Mouse (Mus musculus) megakaryocyte, embryonic 14.5 days (primary cell): Measurements from ENCODE around the gene Wiz. TPM values are rescaled to one million over a fixed set of nuclear protein-coding genes. Genes with fewer than 3 reads are reported as not detected.

ENCODE experiments used
- H3K27me3 ChIP-seq: replicated peaks from 2 replicates; pipeline ENCODE3; 2012; ENCODE audit warnings: inconsistent platforms
- H3K36me3 ChIP-seq: replicated peaks from 2 replicates; pipeline ENCODE3; 2012; ENCODE audit warnings: low read length, inconsistent platforms, mixed read lengths
- H3K4me1 ChIP-seq: 2 replicates; pipeline ENCODE4 v1.6.1; 2012; ENCODE audit warnings: inconsistent platforms
- H3K4me3 ChIP-seq: replicated peaks from 2 replicates; pipeline ENCODE3; 2012; ENCODE audit warnings: moderate library complexity, mild to moderate bottlenecking, inconsistent platforms
- H3K9me3 ChIP-seq: 2 replicates; pipeline ENCODE4 v1.6.1; 2012; ENCODE audit warnings: inconsistent platforms
- FLI1 ChIP-seq: IDR thresholded peaks from 2 replicates; pipeline ENCODE4 v1.6.1; 2012; ENCODE audit warnings: low read length, inconsistent platforms, mixed read lengths
- GATA1 ChIP-seq: IDR thresholded peaks from 3 replicates; pipeline ENCODE4 v1.6.1; 2012; ENCODE audit warnings: mixed read lengths, low read length, inconsistent platforms, borderline replicate concordance
- polyA plus RNA-seq: library from polyadenylated mRNA; stranded (reverse); fragments of >175 nt; gene quantifications from 2 replicates; pipeline ENCODE4 v1.2.3, GENCODE M21; 2012; ENCODE audit warnings: low replicate concordance; ENCODE audit not compliant: insufficient read depth

Wiz gene
- polyA plus RNA-seq, 1 experiment = 32.7 TPM

DNA sequence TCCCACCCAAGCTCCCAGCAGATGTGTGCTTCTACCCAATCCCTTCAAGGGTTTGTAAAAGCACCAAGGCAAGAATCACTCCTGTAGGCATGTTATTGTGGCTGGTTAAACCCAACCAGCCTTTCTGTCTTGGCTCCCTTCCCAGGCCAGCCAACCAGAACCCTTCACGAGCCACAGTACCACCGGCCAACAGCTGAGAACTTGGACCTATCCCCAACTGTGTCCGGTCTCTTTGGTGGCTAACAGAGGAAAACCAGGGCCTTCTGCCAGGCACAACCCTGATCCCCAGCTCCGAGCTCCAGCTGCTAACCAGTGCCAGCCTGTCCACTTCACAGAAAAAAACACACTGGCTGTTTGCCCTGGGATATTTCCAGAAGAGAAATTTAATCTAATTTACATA, 35.5 kb downstream of the Wiz start:
- TF ChIP-seq GATA1 (no peak), FLI1 (no peak)
- Histone ChIP-seq H3K27me3 (no peaks in the 10 kb centered on the region), H3K9me3 (no peaks in the 10 kb centered on the region), H3K4me3 (no peak overlapping the region), H3K4me1 (peaks cover 24% of the 10 kb centered on the region), H3K36me3 (peaks cover 60% of the 10 kb centered on the region)

- Histone ChIP-seq H3K36me3 (peaks cover 48% of the 10 kb centered on the region), H3K9me3 (no peaks in the 10 kb centered on the region), H3K4me1 (peaks cover 39% of the 10 kb centered on the region), H3K27me3 (no peaks in the 10 kb centered on the region), H3K4me3 (no peak overlapping the region)
- no peak for TF ChIP-seq FLI1
- no peak for TF ChIP-seq GATA1
These were observed 37.5 kb downstream of the Wiz start for GRCm38 (mm10) chr17:32351726-32352125.

- TF ChIP-seq GATA1 (no peak), FLI1 (no peak)
- H3K27me3 ChIP-seq = no peaks in the 10 kb centered on the region
- H3K36me3 ChIP-seq = peaks cover 46% of the 10 kb centered on the region
- H3K4me3 ChIP-seq = peak overlapping the region; percentile 100
- no peaks in the 10 kb centered on the region for H3K9me3 ChIP-seq
- H3K4me1 ChIP-seq = peaks cover 39% of the 10 kb centered on the region
These were observed 38.0 kb downstream of the Wiz start for GRCm38 (mm10) chr17:32351269-32351668.

DNA sequence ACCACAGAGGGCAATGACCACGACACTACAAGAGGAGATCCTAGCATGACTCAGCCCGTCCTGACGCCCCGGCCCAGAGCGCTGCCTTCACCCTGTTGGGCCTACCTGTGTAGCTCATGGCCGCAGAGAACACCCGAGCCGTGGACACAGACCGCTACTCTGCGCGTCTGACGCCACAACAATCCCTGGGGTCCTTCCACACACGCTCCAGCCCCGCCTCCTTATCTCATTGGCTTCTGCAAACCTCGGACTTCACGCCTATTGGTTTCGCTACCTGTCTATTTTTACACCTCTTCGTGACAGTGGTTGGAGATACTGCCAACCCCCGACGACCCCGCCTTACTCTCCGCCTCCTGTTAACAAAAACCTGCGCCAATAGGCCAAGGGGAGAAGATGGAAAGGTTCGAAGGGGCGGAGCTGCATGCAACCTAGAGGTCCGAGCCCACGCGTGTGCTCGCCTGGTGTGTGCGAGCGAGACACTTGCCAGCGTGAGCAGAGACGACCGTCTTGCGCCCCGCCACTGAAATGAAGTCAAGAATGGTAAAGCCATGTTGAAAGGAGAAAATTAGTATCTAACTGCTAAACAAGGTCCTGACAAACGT, 38.8 kb downstream of the Wiz start, which contains the start of gene Akap8l:
Gene Akap8l (minus strand): TSS at position 226 of the 602 bp plus-strand sequence.
- Histone ChIP-seq H3K27me3 (no peaks in the 10 kb centered on the region), H3K9me3 (no peaks in the 10 kb centered on the region), H3K4me3 (peak within 1 kb of the TSS; percentile 100), H3K36me3 (peaks cover 42% of the 10 kb centered on the region), H3K4me1 (peaks cover 39% of the 10 kb centered on the region)
- TF ChIP-seq FLI1 = no peak
- no peak for TF ChIP-seq GATA1

GRCm38 (mm10) chr17:32349851-32350381, 39.3 kb downstream of the Wiz start:
- H3K4me1 ChIP-seq = peaks cover 42% of the 10 kb centered on the region
- no peaks in the 10 kb centered on the region for H3K27me3 ChIP-seq
- TF ChIP-seq FLI1 (no peak), GATA1 (no peak)
- H3K4me3 ChIP-seq = peak overlapping the region; percentile 100
- peaks cover 42% of the 10 kb centered on the region for H3K36me3 ChIP-seq
- no peaks in the 10 kb centered on the region for H3K9me3 ChIP-seq

DNA sequence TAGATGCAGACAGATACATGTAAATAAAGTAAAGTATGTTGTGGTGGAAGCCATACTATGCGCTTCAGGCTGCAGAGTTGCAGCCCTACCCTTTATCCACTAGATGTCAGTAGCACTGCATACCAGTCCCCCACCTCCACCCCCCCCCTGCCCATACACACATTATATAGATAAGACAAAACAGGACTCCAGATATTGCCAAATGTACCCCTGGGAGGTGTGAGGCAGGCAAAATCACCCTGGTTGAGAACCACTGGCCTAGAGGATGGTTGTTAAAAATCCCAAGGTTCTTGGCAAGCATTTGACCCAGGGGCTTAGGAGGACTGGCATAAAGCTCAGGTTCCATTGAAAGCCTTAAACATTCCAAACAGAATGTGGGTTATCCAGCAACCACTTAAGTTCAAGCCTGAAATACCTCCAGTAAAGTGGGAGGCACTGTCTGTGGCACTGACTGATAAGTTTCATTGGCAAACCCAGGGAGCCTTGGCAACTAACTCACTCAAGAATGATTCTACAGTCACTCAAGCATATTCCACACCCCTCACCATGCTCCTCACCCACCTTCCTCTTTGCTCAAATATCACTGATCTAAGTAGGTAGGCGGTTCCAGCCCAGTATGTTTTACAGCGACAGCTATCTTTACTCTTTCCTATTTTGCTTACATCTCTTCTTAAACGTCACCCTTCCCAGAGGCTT, 40.1 kb downstream of the Wiz start:
- Histone ChIP-seq H3K36me3 (peaks cover 42% of the 10 kb centered on the region), H3K27me3 (no peaks in the 10 kb centered on the region), H3K4me1 (peaks cover 44% of the 10 kb centered on the region), H3K9me3 (no peaks in the 10 kb centered on the region), H3K4me3 (peak overlapping the region; percentile 100)
- TF ChIP-seq FLI1 (no peak), GATA1 (no peak)

GRCm38 (mm10) chr17:32348406-32348805, 40.8 kb downstream of the Wiz start:
- peaks cover 43% of the 10 kb centered on the region for H3K4me1 ChIP-seq
- H3K9me3 ChIP-seq = no peaks in the 10 kb centered on the region
- H3K4me3 ChIP-seq = peak overlapping the region; percentile 47
- H3K36me3 ChIP-seq = peaks cover 42% of the 10 kb centered on the region
- TF ChIP-seq FLI1 = no peak
- no peak for TF ChIP-seq GATA1
- H3K27me3 ChIP-seq = no peaks in the 10 kb centered on the region

DNA sequence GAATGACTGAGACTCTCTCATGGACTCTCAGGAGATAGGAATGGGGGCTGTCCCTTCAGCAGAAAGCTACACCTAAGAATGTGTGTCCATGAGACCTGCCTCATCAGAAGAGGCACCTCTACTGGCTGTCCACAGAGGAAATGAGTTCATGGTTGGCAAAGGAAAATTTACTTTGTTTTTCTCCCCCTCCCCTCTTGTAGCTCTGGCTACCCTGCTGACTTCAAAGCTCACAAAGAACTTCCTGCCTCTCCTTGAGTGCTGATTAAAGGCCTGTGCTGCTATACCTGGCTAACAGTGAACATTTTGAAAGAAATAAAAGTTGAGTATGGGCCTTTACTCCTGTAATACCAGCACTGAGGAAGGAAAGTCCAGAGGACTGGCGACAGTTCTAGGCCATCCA, 48.1 kb downstream of the Wiz start:
- Histone ChIP-seq H3K9me3 (no peaks in the 10 kb centered on the region), H3K4me3 (peak overlapping the region; percentile 43), H3K36me3 (peaks cover 91% of the 10 kb centered on the region), H3K4me1 (peaks cover 70% of the 10 kb centered on the region), H3K27me3 (no peaks in the 10 kb centered on the region)
- TF ChIP-seq GATA1 (no peak), FLI1 (no peak)

GRCm38 (mm10) chr17:32340110-32340509, 49.1 kb downstream of the Wiz start:
- H3K27me3 ChIP-seq = no peaks in the 10 kb centered on the region
- no peaks in the 10 kb centered on the region for H3K9me3 ChIP-seq
- TF ChIP-seq GATA1 (no peak), FLI1 (no peak)
- H3K4me1 ChIP-seq = peaks cover 75% of the 10 kb centered on the region
- peaks cover 93% of the 10 kb centered on the region for H3K36me3 ChIP-seq
- H3K4me3 ChIP-seq = peak overlapping the region; percentile 38

- no peaks in the 10 kb centered on the region for H3K27me3 ChIP-seq
- no peak for TF ChIP-seq GATA1
- TF ChIP-seq FLI1 = no peak
- H3K4me1 ChIP-seq = peaks cover 54% of the 10 kb centered on the region
- H3K9me3 ChIP-seq = no peaks in the 10 kb centered on the region
- no peak overlapping the region for H3K4me3 ChIP-seq
- peaks cover 96% of the 10 kb centered on the region for H3K36me3 ChIP-seq
These were observed 53.4 kb downstream of the Wiz start for GRCm38 (mm10) chr17:32335869-32336268.
